Mouse (Mus musculus): ENCODE results near the gene Apobec2. TPM values are rescaled to one million over a fixed set of nuclear protein-coding genes. Genes with fewer than 3 reads are reported as not detected.

Apobec2 gene
- polyA plus RNA-seq, 1 experiment: 0.13 TPM

DNA sequence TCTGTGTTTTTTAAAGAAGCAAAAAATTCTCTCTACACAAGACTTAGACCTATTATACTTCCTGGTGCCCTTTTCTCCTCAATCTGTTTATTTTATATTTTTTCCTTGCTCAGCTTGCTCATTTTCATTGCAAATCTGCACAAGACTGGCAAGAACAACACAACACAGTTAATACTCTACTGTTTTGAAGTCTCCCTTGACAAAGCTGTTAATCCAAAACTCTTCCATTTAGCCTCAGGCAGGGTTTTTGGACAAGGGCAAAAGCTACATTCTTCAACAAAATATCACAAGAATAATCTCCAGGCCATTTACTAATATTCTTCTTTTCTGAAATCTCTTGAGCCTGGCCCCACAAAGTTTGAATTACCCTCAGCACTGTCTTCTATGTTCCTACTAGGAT, 61.1 kb downstream of the Apobec2 start:
- TF ChIP-seq CTCF (IDR thresholded peaks at IDR 0.05; ENCODE audit: extremely low read depth, insufficient read depth, low read length): no peak
- TF ChIP-seq POLR2A (IDR thresholded peaks at IDR 0.05; ENCODE audit: extremely low read depth, insufficient read depth, low read length): no peak
- H3K27ac ChIP-seq (ENCODE audit: insufficient read depth, low read length): no peak overlapping the region
- H3K4me3 ChIP-seq (ENCODE audit: insufficient read depth, low read length): no peak overlapping the region
- H3K4me1 ChIP-seq (ENCODE audit: control insufficient read depth, insufficient read depth, low read length): peaks cover 5% of the 10 kb centered on the region

Other genes with a start within 250 kb of the Apobec2 start
- gene Trem1, start 200.2 kb downstream of the Apobec2 start, polyA plus RNA-seq (2012; rRNA removed): 0.04 TPM in 1 of 2 replicates, not detected in the other
- gene Trem3, start 185.2 kb downstream of the Apobec2 start, polyA plus RNA-seq (2012; rRNA removed): 0.30 and 0.38 TPM in 2 replicates
- gene Treml4, start 168.6 kb downstream of the Apobec2 start, polyA plus RNA-seq (2012; rRNA removed): 0.38 and 0.55 TPM in 2 replicates
- gene Treml2, start 133.4 kb downstream of the Apobec2 start, polyA plus RNA-seq (2012; rRNA removed): 0.30 and 0.31 TPM in 2 replicates
- 0.08 and 0.17 TPM in 2 replicates for gene B430306N03Rik, start 116.8 kb downstream of the Apobec2 start, polyA plus RNA-seq (2012; rRNA removed)
- 40.0 and 40.5 TPM in 2 replicates for gene Trem2, start 86.5 kb downstream of the Apobec2 start, polyA plus RNA-seq (2012; rRNA removed)
- gene Treml1, start 73.0 kb downstream of the Apobec2 start, polyA plus RNA-seq (2012; rRNA removed): 0.11 and 0.38 TPM in 2 replicates
- gene Nfya, start 23.0 kb downstream of the Apobec2 start, polyA plus RNA-seq (2012; rRNA removed): 26.1 and 26.5 TPM in 2 replicates
- gene Oard1, start 22.9 kb downstream of the Apobec2 start, polyA plus RNA-seq (2012; rRNA removed): 19.9 and 21.7 TPM in 2 replicates
- 0.29 TPM in 1 of 2 replicates, not detected in the other for gene Tspo2, start 18.6 kb upstream of the Apobec2 start, polyA plus RNA-seq (2012; rRNA removed)
- 0.21 and 0.23 TPM in 2 replicates for gene Unc5cl, start 22.0 kb upstream of the Apobec2 start, polyA plus RNA-seq (2012; rRNA removed)

Measured in cortical plate, adult 2 months (tissue).